Mouse (Mus musculus): ENCODE data around the gene Gm7971.
"Not testable (repeated sequence)": the region's sequence is repeated elsewhere in the genome, so short reads cannot be mapped to it uniquely, and the experiment has no call there.

Gene Gm7971

DNA sequence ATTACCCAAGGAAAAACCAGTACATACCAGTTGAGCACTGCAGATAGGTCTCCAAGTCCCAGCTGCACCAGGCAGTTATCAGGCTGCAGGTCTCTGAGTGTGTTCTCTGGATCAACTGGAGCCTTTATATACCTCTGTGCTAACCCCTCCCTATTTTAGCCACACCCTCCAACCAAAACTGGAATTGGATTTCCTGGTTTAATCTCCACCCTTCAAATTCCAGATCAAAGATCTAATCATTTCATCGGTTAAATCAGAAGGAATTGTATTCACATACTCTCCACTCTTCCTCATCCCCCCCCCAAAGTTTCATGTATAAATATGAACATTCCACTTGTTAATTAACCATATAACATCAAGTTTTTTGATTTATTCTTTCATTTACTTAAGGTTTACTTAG lies at the start of gene Gm7971:
Gene Gm7971, minus strand, starts transcription at position 101 of the 400 bp plus-strand sequence.
- not testable (repeated sequence) for DNase-seq

Data from thymus, postnatal 25 days (tissue).